Mouse (Mus musculus): ENCODE results near the gene Ptp4a2. TPM values are rescaled to one million over a fixed set of nuclear protein-coding genes. Genes with fewer than 3 reads are reported as not detected.

Ptp4a2 gene
- polyA plus RNA-seq, 1 experiment = 598 TPM

GRCm38 (mm10) chr4:129793713-129794329 lies 17.2 kb upstream of the Ptp4a2 start:
- 0 out of 2 replicates have a peak overlapping the region, but pooled peaks have one; percentile 1 for H3K27ac ChIP-seq (ENCODE audit: insufficient read depth, low read length)
- TF ChIP-seq CTCF (IDR thresholded peaks at IDR 0.05; ENCODE audit: borderline replicate concordance, insufficient read depth, low read length) = no peak
- no peak for TF ChIP-seq POLR2A (IDR thresholded peaks at IDR 0.05; ENCODE audit: low read depth, low read length)
- peaks cover 9% of the 10 kb centered on the region for H3K4me1 ChIP-seq (ENCODE audit: control insufficient read depth, insufficient read depth, low read length)
- H3K4me3 ChIP-seq (ENCODE audit: insufficient read depth, low read length) = no peak overlapping the region

DNA sequence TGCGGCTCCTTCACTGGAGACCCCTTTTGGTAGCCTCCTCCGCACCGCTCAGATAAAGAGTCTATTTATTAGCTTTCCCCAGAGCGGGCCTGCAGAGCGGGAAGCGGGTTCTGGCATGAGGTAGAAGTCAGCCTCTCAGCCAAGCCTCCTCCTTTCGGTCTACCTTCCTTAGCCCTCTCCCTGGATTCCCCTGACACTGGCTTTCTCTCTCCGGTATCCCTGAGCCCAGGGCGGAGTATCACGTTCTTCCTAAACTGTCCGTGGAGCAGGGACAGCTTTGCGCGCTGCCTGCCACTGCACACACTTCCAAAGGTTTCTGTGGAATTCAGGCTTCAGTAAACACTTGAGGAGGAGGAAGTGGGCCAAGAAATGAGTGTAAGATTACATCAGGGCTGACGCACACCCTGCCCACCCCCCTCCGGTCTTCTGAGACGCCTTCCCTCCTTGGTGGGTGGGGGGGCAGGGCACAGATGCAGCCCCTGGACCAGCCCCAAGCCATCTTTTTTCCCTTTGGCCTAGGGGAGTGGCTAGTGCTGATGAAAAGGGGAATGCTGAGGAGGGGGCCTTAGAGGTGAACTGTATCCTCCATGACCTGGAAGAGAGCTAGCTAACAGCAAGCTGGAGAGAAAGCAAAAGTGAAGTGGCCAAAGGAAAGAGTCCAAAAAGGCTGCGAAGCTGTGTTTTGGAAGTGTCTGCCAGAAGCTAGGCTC lies 15.7 kb upstream of the Ptp4a2 start:
- peak overlapping the region; percentile 9 for H3K4me3 ChIP-seq (ENCODE audit: insufficient read depth, low read length)
- peaks cover 9% of the 10 kb centered on the region for H3K4me1 ChIP-seq (ENCODE audit: control insufficient read depth, insufficient read depth, low read length)
- TF ChIP-seq CTCF (IDR thresholded peaks at IDR 0.05; ENCODE audit: borderline replicate concordance, insufficient read depth, low read length) (no peak), POLR2A (IDR thresholded peaks at IDR 0.05; ENCODE audit: low read depth, low read length) (peak; percentile 82)
- peak overlapping the region; percentile 91 for H3K27ac ChIP-seq (ENCODE audit: insufficient read depth, low read length)

GRCm38 (mm10) chr4:129795861-129796260 lies 15.2 kb upstream of the Ptp4a2 start:
- peak overlapping the region; percentile 9 for H3K4me3 ChIP-seq (ENCODE audit: insufficient read depth, low read length)
- H3K27ac ChIP-seq (ENCODE audit: insufficient read depth, low read length) = peak overlapping the region; percentile 91
- H3K4me1 ChIP-seq (ENCODE audit: control insufficient read depth, insufficient read depth, low read length) = peaks cover 9% of the 10 kb centered on the region
- TF ChIP-seq CTCF (IDR thresholded peaks at IDR 0.05; ENCODE audit: borderline replicate concordance, insufficient read depth, low read length) = no peak
- TF ChIP-seq POLR2A (IDR thresholded peaks at IDR 0.05; ENCODE audit: low read depth, low read length) = no peak

GRCm38 (mm10) chr4:129797985-129798384 lies 13.0 kb upstream of the Ptp4a2 start:
- H3K4me1 ChIP-seq (ENCODE audit: control insufficient read depth, insufficient read depth, low read length) = peaks cover 13% of the 10 kb centered on the region
- no peak overlapping the region for H3K4me3 ChIP-seq (ENCODE audit: insufficient read depth, low read length)
- H3K27ac ChIP-seq (ENCODE audit: insufficient read depth, low read length) = no peak overlapping the region
- TF ChIP-seq POLR2A (IDR thresholded peaks at IDR 0.05; ENCODE audit: low read depth, low read length) (no peak), CTCF (IDR thresholded peaks at IDR 0.05; ENCODE audit: borderline replicate concordance, insufficient read depth, low read length) (no peak)

GRCm38 (mm10) chr4:129803368-129803767 lies 7.7 kb upstream of the Ptp4a2 start:
- Histone ChIP-seq H3K4me1 (ENCODE audit: control insufficient read depth, insufficient read depth, low read length) (peaks cover 7% of the 10 kb centered on the region), H3K27ac (ENCODE audit: insufficient read depth, low read length) (no peak overlapping the region; the same call in 1 of the 2 replicates), H3K4me3 (ENCODE audit: insufficient read depth, low read length) (no peak overlapping the region)
- no peak for TF ChIP-seq POLR2A (IDR thresholded peaks at IDR 0.05; ENCODE audit: low read depth, low read length)
- no peak for TF ChIP-seq CTCF (IDR thresholded peaks at IDR 0.05; ENCODE audit: borderline replicate concordance, insufficient read depth, low read length)

DNA sequence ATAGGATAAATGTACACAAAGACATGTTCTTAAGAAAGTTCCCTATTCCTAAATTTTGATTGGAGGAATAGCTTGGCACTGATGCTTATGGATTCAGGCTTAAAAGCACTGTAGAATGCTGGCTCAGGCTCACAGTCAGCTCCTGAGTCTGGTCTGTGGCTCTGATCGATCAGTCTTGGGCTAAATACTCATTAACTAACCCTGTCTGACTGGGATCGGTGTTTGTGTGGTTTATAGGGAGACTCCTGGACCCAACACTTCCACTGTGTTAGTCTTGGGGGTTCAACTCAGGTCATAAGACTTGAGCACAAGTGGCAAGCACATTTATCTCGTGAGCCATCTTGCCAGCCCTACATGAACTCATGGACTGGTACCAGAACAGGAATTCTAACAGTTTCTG lies 6.0 kb upstream of the Ptp4a2 start:
- H3K4me1 ChIP-seq (ENCODE audit: control insufficient read depth, insufficient read depth, low read length) = peaks cover 8% of the 10 kb centered on the region
- TF ChIP-seq POLR2A (IDR thresholded peaks at IDR 0.05; ENCODE audit: low read depth, low read length) = no peak
- TF ChIP-seq CTCF (IDR thresholded peaks at IDR 0.05; ENCODE audit: borderline replicate concordance, insufficient read depth, low read length) = no peak
- H3K27ac ChIP-seq (ENCODE audit: insufficient read depth, low read length) = no peak overlapping the region
- no peak overlapping the region for H3K4me3 ChIP-seq (ENCODE audit: insufficient read depth, low read length)

DNA sequence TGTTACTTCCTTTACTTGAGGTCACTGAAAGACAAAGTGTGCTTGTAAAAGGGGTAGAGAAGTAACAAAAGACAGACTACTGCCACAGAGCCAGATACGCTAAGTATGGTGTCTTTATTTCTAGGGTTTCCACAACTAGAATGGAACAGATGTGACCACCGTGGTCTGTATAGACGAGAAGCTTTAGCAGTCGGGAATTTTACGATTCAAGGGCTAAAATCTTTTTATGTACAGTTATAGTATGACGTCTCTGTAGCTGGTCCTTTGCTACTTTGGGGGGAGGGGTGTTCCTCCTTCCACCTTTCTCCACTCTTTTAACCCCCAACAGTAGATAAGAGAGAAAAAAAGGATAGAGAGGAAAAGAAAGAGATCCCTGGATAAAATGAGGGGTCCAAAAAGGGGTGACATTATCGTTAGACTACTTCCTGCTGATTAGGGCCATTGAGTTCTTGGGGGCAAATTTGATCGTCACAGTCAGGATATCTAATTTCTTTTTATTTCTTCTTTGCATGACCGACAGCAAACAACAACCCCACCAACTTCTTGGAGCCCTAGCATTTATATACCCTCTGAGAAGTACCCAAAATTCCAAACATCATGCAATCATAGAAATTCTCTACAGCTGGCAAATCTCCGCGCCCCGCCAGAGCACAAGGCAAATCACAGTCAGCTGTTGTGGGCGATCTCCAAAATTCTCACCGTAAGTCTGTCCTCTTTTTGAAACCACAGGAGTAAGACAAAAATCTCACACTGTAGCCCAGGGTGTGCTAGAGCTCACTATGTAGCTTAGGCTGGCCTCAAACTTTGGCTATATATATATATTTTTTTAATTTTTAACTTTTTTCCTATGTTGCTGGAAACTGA lies 818 bp downstream of the Ptp4a2 start:
- peak overlapping the region; percentile 83 for H3K27ac ChIP-seq (ENCODE audit: insufficient read depth, low read length)
- no peak; the same call in 1 of the 2 replicates for TF ChIP-seq POLR2A (IDR thresholded peaks at IDR 0.05; ENCODE audit: low read depth, low read length)
- TF ChIP-seq CTCF (IDR thresholded peaks at IDR 0.05; ENCODE audit: borderline replicate concordance, insufficient read depth, low read length) = no peak
- peak overlapping the region; percentile 47; the same call in 1 of the 2 replicates for H3K4me3 ChIP-seq (ENCODE audit: insufficient read depth, low read length)
- H3K4me1 ChIP-seq (ENCODE audit: control insufficient read depth, insufficient read depth, low read length) = peaks cover 9% of the 10 kb centered on the region

GRCm38 (mm10) chr4:129817591-129817990 lies 6.6 kb downstream of the Ptp4a2 start:
- no peak for TF ChIP-seq POLR2A (IDR thresholded peaks at IDR 0.05; ENCODE audit: low read depth, low read length)
- TF ChIP-seq CTCF (IDR thresholded peaks at IDR 0.05; ENCODE audit: borderline replicate concordance, insufficient read depth, low read length) = no peak
- H3K27ac ChIP-seq (ENCODE audit: insufficient read depth, low read length) = peak overlapping the region; percentile 13; the same call in 1 of the 2 replicates
- H3K4me3 ChIP-seq (ENCODE audit: insufficient read depth, low read length) = no peak overlapping the region
- H3K4me1 ChIP-seq (ENCODE audit: control insufficient read depth, insufficient read depth, low read length) = peaks cover 10% of the 10 kb centered on the region

GRCm38 (mm10) chr4:129818506-129819195 lies 7.6 kb downstream of the Ptp4a2 start:
- TF ChIP-seq POLR2A (IDR thresholded peaks at IDR 0.05; ENCODE audit: low read depth, low read length) = peak; percentile 31
- no peak for TF ChIP-seq CTCF (IDR thresholded peaks at IDR 0.05; ENCODE audit: borderline replicate concordance, insufficient read depth, low read length)
- Histone ChIP-seq H3K27ac (ENCODE audit: insufficient read depth, low read length) (peak overlapping the region; percentile 81), H3K4me3 (ENCODE audit: insufficient read depth, low read length) (no peak overlapping the region)

More at GRCm38 (mm10) chr4:129818506-129819195, 7.6 kb downstream of the Ptp4a2 start:
- H3K4me1 ChIP-seq (ENCODE audit: control insufficient read depth, insufficient read depth, low read length) = peaks cover 12% of the 10 kb centered on the region

All from embryonic fibroblast, embryonic 13.5 days (primary cell).